Mouse (Mus musculus): ENCODE measurements at regions not wholly inside any gene's neighbourhood (a gene's known extent, or its start where the extent isn't known, plus 50 kb on each side); places are given as distances from the start of the nearest gene placed in this dataset.

- dilution Hi-C loops (cut with MboI; ENCODE audit: extremely low pct_ligation_motif_present, extremely low pct_unique_long_range_greater_than_20kb, low sequenced_read_pairs) (no loop called here), in situ Hi-C loops (cut with MboI; ENCODE audit: low pct_ligation_motif_present, low pct_unique_long_range_greater_than_20kb, low sequenced_read_pairs) (no loop called here)
- Histone ChIP-seq H3K27me3 (replicated peaks) (no peaks in the 10 kb centered on the region), H3K9me3 (replicated peaks; ENCODE audit: low read length) (peaks cover 64% of the 10 kb centered on the region), H3K4me3 (replicated peaks in 1 of 3; ENCODE audit: low read depth in 2 of 3, low read length in 2 of 3, poor library complexity in 1 of 3) (no peak overlapping the region), H3K9ac (ENCODE audit: insufficient read depth, low read depth) (no peak overlapping the region), H3K79me2 (replicated peaks; ENCODE audit: control insufficient read depth, extremely low read depth, insufficient read depth, poor library complexity, severe bottlenecking) (no peaks in the 10 kb centered on the region), H3K4me1 (ENCODE audit: control insufficient read depth in 1 of 2, insufficient read depth in 2 of 2) (no peaks in the 10 kb centered on the region), H3K27ac (ENCODE audit: insufficient read depth, low read depth) (no peak overlapping the region), H3K36me3 (replicated peaks in 1 of 2; ENCODE audit: control insufficient read depth in 1 of 2, insufficient read depth in 1 of 2, low read length in 1 of 2) (no peaks in the 10 kb centered on the region), H3K4me2 (ENCODE audit: insufficient read depth, low read depth, poor library complexity, severe bottlenecking) (no peak overlapping the region)
- DNase-seq (ENCODE audit: extremely low read depth) = no peak
- TF ChIP-seq CHD2 (IDR thresholded peaks at IDR 0.05; ENCODE audit: low read length) (no peak), NRF1 (IDR thresholded peaks at IDR 0.05; ENCODE audit: low read depth, low read length) (no peak), E2F4 (IDR thresholded peaks at IDR 0.05; ENCODE audit: insufficient replicate concordance, low read depth, low read length) (no peak), MYC (IDR thresholded peaks at IDR 0.05; ENCODE audit: low read depth, low read length) (no peak), MAZ (IDR thresholded peaks at IDR 0.05; ENCODE audit: low read depth, low read length) (no peak), BHLHE40 (IDR thresholded peaks at IDR 0.05; ENCODE audit: low read depth, low read length) (no peak), JUND (conservative IDR thresholded peaks at IDR 0.05; ENCODE audit: low read depth, low read length) (no peak), SIN3A (IDR thresholded peaks at IDR 0.05; ENCODE audit: low read length) (no peak), ELF1 (IDR thresholded peaks at IDR 0.05; ENCODE audit: low read depth, low read length) (no peak)
Measured at GRCm38 (mm10) chr1:40942751-40943150, 137.3 kb downstream of the Tmem182 start.

DNA sequence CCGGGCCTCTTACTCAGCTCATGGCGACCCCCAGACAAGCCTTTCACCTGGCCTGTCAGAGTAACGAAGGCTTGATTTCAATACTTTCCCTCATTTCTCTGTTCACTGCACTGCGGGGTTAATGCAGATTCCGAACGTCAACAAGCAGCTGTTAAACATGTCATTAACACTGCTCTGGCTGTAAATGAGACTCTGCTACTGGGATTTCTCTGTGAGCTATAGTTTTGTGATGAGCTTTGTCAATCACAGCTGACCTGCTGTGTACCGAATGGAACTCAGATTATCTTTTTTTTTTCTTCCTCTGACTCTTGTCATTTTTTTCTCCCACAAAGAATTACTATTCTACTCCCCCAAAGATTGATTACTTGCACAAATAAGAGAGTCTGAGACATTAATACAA, 137.8 kb downstream of the Tmem182 start:
- Histone ChIP-seq H3K4me3 (replicated peaks in 1 of 3; ENCODE audit: low read depth in 2 of 3, low read length in 2 of 3, poor library complexity in 1 of 3) (no peak overlapping the region), H3K27me3 (replicated peaks) (no peaks in the 10 kb centered on the region), H3K4me1 (ENCODE audit: control insufficient read depth in 1 of 2, insufficient read depth in 2 of 2) (no peaks in the 10 kb centered on the region), H3K79me2 (replicated peaks; ENCODE audit: control insufficient read depth, extremely low read depth, insufficient read depth, poor library complexity, severe bottlenecking) (no peaks in the 10 kb centered on the region), H3K9me3 (replicated peaks; ENCODE audit: low read length) (peaks cover 68% of the 10 kb centered on the region), H3K4me2 (ENCODE audit: insufficient read depth, low read depth, poor library complexity, severe bottlenecking) (no peak overlapping the region), H3K27ac (ENCODE audit: insufficient read depth, low read depth) (no peak overlapping the region), H3K9ac (ENCODE audit: insufficient read depth, low read depth) (no peak overlapping the region), H3K36me3 (replicated peaks in 1 of 2; ENCODE audit: control insufficient read depth in 1 of 2, insufficient read depth in 1 of 2, low read length in 1 of 2) (no peaks in the 10 kb centered on the region)
- TF ChIP-seq ETS1 (conservative IDR thresholded peaks at IDR 0.05; ENCODE audit: low read depth, low read length) (no peak), ZMIZ1 (IDR thresholded peaks at IDR 0.05; ENCODE audit: low read depth, low read length) (no peak), USF1 (IDR thresholded peaks at IDR 0.05; ENCODE audit: low read depth, low read length) (no peak), MXI1 (IDR thresholded peaks at IDR 0.05; ENCODE audit: low read depth, low read length) (no peak), ZKSCAN1 (IDR thresholded peaks at IDR 0.05; ENCODE audit: borderline replicate concordance, low read depth, low read length) (no peak), BHLHE40 (IDR thresholded peaks at IDR 0.05; ENCODE audit: low read depth, low read length) (no peak), ELF1 (IDR thresholded peaks at IDR 0.05; ENCODE audit: low read depth, low read length) (no peak), HCFC1 (IDR thresholded peaks at IDR 0.05; ENCODE audit: low read depth, low read length) (no peak), CHD1 (IDR thresholded peaks at IDR 0.05; ENCODE audit: low read depth, low read length) (no peak), KAT2A (IDR thresholded peaks at IDR 0.05; ENCODE audit: insufficient replicate concordance, low read length) (no peak), TBP (conservative IDR thresholded peaks at IDR 0.05; ENCODE audit: low read depth, low read length) (no peak), IRF4 (IDR thresholded peaks at IDR 0.05; ENCODE audit: low read depth, low read length) (no peak), EP300 (IDR thresholded peaks at IDR 0.05; ENCODE audit: low read length) (no peak), SMC3 (IDR thresholded peaks at IDR 0.05; ENCODE audit: low read depth, low read length) (no peak)
- in situ Hi-C loops (cut with MboI; ENCODE audit: low pct_ligation_motif_present, low pct_unique_long_range_greater_than_20kb, low sequenced_read_pairs) (no loop called here), dilution Hi-C loops (cut with MboI; ENCODE audit: extremely low pct_ligation_motif_present, extremely low pct_unique_long_range_greater_than_20kb, low sequenced_read_pairs) (no loop called here)
- no peak for DNase-seq (ENCODE audit: extremely low read depth)
